Mouse (Mus musculus): ENCODE measurements at regions not wholly inside any gene's neighbourhood (a gene's known extent, or its start where the extent isn't known, plus 50 kb on each side); places are given as distances from the start of the nearest gene placed in this dataset.

- TF ChIP-seq CTCF (IDR thresholded peaks at IDR 0.05; ENCODE audit: insufficient read depth, low read length) (no peak), POLR2A (IDR thresholded peaks at IDR 0.05; ENCODE audit: borderline replicate concordance, extremely low read depth, low read depth, low read length) (no peak)
- Histone ChIP-seq H3K4me1 (ENCODE audit: control insufficient read depth, insufficient read depth, low read length) (no peaks in the 10 kb centered on the region), H3K4me3 (replicated peaks; ENCODE audit: extremely low read depth, low read depth, low read length) (no peak overlapping the region)
- DNase-seq: peak; percentile 5
- WGBS: 67% methylated on average over 3 of the region's 3 CpGs
Observed at GRCm38 (mm10) chr17:76487347-76487746, 935.6 kb upstream of the Fam98a start.

DNA sequence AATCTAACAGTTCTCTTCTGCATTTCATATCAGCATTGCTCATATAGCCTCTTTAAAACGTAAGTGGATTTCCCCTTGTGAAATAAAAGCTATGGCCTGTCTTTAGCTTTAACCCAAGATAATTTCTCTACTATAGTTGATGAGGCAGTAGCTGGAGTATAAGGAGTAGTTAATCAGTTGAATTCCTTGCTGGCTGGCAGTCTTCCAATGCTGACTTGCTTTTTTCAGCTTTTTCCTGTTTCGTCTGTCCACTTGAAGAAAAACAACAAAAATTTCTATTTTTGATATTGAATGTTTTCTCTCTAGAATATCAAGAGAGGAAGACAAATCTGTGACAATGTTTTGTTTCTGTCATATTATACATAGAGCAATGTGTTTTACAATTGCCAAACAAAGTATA is 932.4 kb upstream of the Fam98a start:
- no peak overlapping the region for H3K4me3 ChIP-seq (replicated peaks; ENCODE audit: extremely low read depth, low read depth, low read length)
- no peaks in the 10 kb centered on the region for H3K4me1 ChIP-seq (ENCODE audit: control insufficient read depth, insufficient read depth, low read length)
- TF ChIP-seq CTCF (IDR thresholded peaks at IDR 0.05; ENCODE audit: insufficient read depth, low read length) (no peak), POLR2A (IDR thresholded peaks at IDR 0.05; ENCODE audit: borderline replicate concordance, extremely low read depth, low read depth, low read length) (no peak)
- WGBS: 50% methylated on average over 2 of the region's 2 CpGs
- DNase-seq: no peak

GRCm38 (mm10) chr17:76451296-76451834 is 899.6 kb upstream of the Fam98a start:
- DNase-seq: no peak
- Histone ChIP-seq H3K4me3 (replicated peaks; ENCODE audit: extremely low read depth, low read depth, low read length) (no peak overlapping the region), H3K4me1 (ENCODE audit: control insufficient read depth, insufficient read depth, low read length) (no peaks in the 10 kb centered on the region)
- TF ChIP-seq POLR2A (IDR thresholded peaks at IDR 0.05; ENCODE audit: borderline replicate concordance, extremely low read depth, low read depth, low read length) (no peak), CTCF (IDR thresholded peaks at IDR 0.05; ENCODE audit: insufficient read depth, low read length) (no peak)
- 75% methylated on average over 4 of the region's 4 CpGs for WGBS

All from lung, adult 2 months (tissue).